12 mouse cellular contexts compared by ENCODE assay signal in the genomic region with DNA sequence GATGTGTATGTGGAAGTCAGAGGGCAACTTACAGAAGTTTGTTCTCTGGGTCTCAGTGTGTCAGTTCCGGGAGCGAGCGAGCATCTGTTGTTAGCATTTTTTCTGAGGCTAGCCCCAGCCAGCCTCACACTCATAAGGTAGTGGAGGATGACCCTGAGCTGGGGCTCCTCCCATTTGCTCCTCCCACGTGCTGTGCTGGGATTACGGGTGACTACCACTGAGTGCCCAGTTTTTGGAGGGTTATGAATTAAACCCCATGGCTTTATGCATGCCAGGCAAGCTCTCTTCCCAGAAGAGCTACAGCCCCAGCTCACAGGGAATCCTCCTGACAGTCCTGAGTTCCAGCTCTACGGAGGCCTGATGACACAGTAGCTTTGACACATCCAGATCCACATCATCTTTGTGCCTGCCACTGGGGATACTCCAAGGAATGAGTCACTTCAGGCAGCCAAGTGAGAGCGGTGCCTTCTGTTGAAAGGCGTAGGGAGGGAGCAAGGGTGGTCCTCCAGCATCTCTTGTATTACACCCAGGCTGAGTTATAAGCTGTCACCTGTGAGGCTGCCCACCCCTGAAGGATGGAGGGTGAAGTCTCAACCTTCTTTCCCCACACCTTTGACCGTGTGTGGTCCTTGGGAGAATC.
DNase-seq lines count a peak whose midpoint lies in the region; ATAC-seq and TF ChIP-seq lines count a peak whose summit lies in the region.
"Had no signal": no experiment of that assay in that cellular context is flagged by ENCODE, and none has a peak within 500 bp of the region (broad histone marks: within the 10 kb centered on the region; RNA-seq: fewer than 3 reads in every experiment).

No protein-coding gene starts in this region.

- H3K27me3 ChIP-seq in hindbrain, embryonic 12.5 days: no peaks in the 10 kb centered on the region
- 0 out of 2 replicates have a peak, but pooled peaks cover 18% of the 10 kb centered on the region for H3K27me3 ChIP-seq in hindbrain, embryonic 13.5 days
- H3K27me3 ChIP-seq in lung, postnatal 0 days (replicated peaks; ENCODE audit: insufficient read depth, low read length): no peaks in the 10 kb centered on the region
- no peaks in the 10 kb centered on the region for H3K27me3 ChIP-seq in stomach, postnatal 0 days (ENCODE audit: control insufficient read depth, insufficient read depth, low read length)
- H3K27me3 ChIP-seq: neural tube, embryonic 13.5 days had no signal

- TF ChIP-seq EP300 in lung, postnatal 0 days (IDR thresholded peaks at IDR 0.05): no peak
- TF ChIP-seq EP300 in stomach, postnatal 0 days (optimal IDR thresholded peaks at IDR 0.05): no peak

- WGBS in hindbrain, embryonic 12.5 days: 72% methylated on average over 9 of the region's 9 CpGs
- 72% methylated on average over 9 of the region's 9 CpGs for WGBS in hindbrain, embryonic 13.5 days
- WGBS in lung, postnatal 0 days: 63% methylated on average over 9 of the region's 9 CpGs
- WGBS in stomach, postnatal 0 days: 49% methylated on average over 9 of the region's 9 CpGs

- H3K9ac ChIP-seq in hindbrain, embryonic 12.5 days: no peak overlapping the region
- H3K9ac ChIP-seq in hindbrain, embryonic 13.5 days: no peak overlapping the region
- H3K9ac ChIP-seq in lung, postnatal 0 days (replicated peaks; ENCODE audit: low read depth): no peak overlapping the region
- no peak overlapping the region for H3K9ac ChIP-seq in stomach, postnatal 0 days (ENCODE audit: low read length)
- H3K9ac ChIP-seq: neural tube, embryonic 13.5 days had no signal

- no peaks in the 10 kb centered on the region for H3K9me3 ChIP-seq in hindbrain, embryonic 12.5 days (replicated peaks)
- no peaks in the 10 kb centered on the region for H3K9me3 ChIP-seq in hindbrain, embryonic 13.5 days
- H3K9me3 ChIP-seq in lung, postnatal 0 days (ENCODE audit: low read length): no peaks in the 10 kb centered on the region
- H3K9me3 ChIP-seq in stomach, postnatal 0 days (ENCODE audit: control insufficient read depth, low read length): no peaks in the 10 kb centered on the region
- H3K9me3 ChIP-seq: neural tube, embryonic 13.5 days had no signal

- DNase-seq in adrenal gland, adult 2 months: peak; percentile 40
- DNase-seq in adrenal gland, adult 18-20 months (ENCODE audit: low spot score in 2 of 2): no peak
- no peak for DNase-seq in lung, postnatal 0 days (ENCODE audit: low spot score)
- DNase-seq in lung, postnatal 10 days: no peak
- no peak for DNase-seq in stomach, postnatal 0 days (ENCODE audit: low spot score)
- no peak for DNase-seq in layer of hippocampus, adult 8-10 months (ENCODE audit: low spot score in 2 of 2)
- DNase-seq: cerebellum, postnatal 36 days; lung, adult 2 months had no signal

- 0 out of 2 replicates have a peak, but pooled peaks have one; percentile 40 for ATAC-seq in hindbrain, embryonic 12.5 days (ENCODE audit: low FRiP score)
- ATAC-seq in hindbrain, embryonic 13.5 days (ENCODE audit: low FRiP score): no peak
- peak; percentile 64 for ATAC-seq in lung, postnatal 0 days
- 0 out of 2 replicates have a peak, but pooled peaks have one; percentile 56 for ATAC-seq in stomach, postnatal 0 days (ENCODE audit: low FRiP score, low TSS enrichment)
- ATAC-seq: midbrain, embryonic 16.5 days had no signal

- H3K4me2 ChIP-seq in hindbrain, embryonic 12.5 days (replicated peaks): no peak overlapping the region
- H3K4me2 ChIP-seq in hindbrain, embryonic 13.5 days: no peak overlapping the region
- H3K4me2 ChIP-seq in lung, postnatal 0 days (replicated peaks; ENCODE audit: low read depth, low read length): no peak overlapping the region
- no peak overlapping the region for H3K4me2 ChIP-seq in stomach, postnatal 0 days (replicated peaks; ENCODE audit: low read depth)
- H3K4me2 ChIP-seq: neural tube, embryonic 13.5 days had no signal

- no peak overlapping the region for H3K27ac ChIP-seq in hindbrain, embryonic 12.5 days
- H3K27ac ChIP-seq in hindbrain, embryonic 13.5 days: no peak overlapping the region
- peak overlapping the region; percentile 14; the same call in 1 of the 2 replicates for H3K27ac ChIP-seq in lung, postnatal 0 days (ENCODE audit: low read length)
- 0 out of 2 replicates have a peak overlapping the region, but pooled peaks have one; percentile 8 for H3K27ac ChIP-seq in stomach, postnatal 0 days (replicated peaks)
- H3K27ac ChIP-seq: neural tube, embryonic 13.5 days had no signal

- no peak for TF ChIP-seq CTCF in lung, postnatal 0 days (IDR thresholded peaks at IDR 0.05)
- TF ChIP-seq CTCF in stomach, postnatal 0 days (IDR thresholded peaks at IDR 0.05; ENCODE audit: low read depth): no peak

- no peak overlapping the region for H3K4me3 ChIP-seq in hindbrain, embryonic 12.5 days
- no peak overlapping the region for H3K4me3 ChIP-seq in hindbrain, embryonic 13.5 days
- no peak overlapping the region for H3K4me3 ChIP-seq in lung, postnatal 0 days (ENCODE audit: low read depth, low read length)
- H3K4me3 ChIP-seq in stomach, postnatal 0 days (ENCODE audit: low read depth, low read length): no peak overlapping the region
- H3K4me3 ChIP-seq: neural tube, embryonic 13.5 days had no signal

- H3K4me1 ChIP-seq in hindbrain, embryonic 12.5 days: peaks cover 10% of the 10 kb centered on the region
- H3K4me1 ChIP-seq in hindbrain, embryonic 13.5 days (replicated peaks): peaks cover 9% of the 10 kb centered on the region
- peaks cover 5% of the 10 kb centered on the region; the same call in 1 of the 2 replicates for H3K4me1 ChIP-seq in lung, postnatal 0 days (ENCODE audit: insufficient read depth, low read depth, low read length)
- no peaks in the 10 kb centered on the region for H3K4me1 ChIP-seq in stomach, postnatal 0 days (replicated peaks; ENCODE audit: control insufficient read depth, insufficient read depth)

- H3K36me3 ChIP-seq in hindbrain, embryonic 12.5 days: no peaks in the 10 kb centered on the region
- H3K36me3 ChIP-seq in hindbrain, embryonic 13.5 days: no peaks in the 10 kb centered on the region
- H3K36me3 ChIP-seq in lung, postnatal 0 days (ENCODE audit: insufficient read depth, low read length): no peaks in the 10 kb centered on the region
- no peaks in the 10 kb centered on the region for H3K36me3 ChIP-seq in stomach, postnatal 0 days (ENCODE audit: control insufficient read depth, insufficient read depth, low read length)
- H3K36me3 ChIP-seq: neural tube, embryonic 13.5 days had no signal

Comparison
In these comparisons a context has a peak if more than half of its experiments do, and no peak if none do; other contexts are left out.
1. H3K27ac ChIP-seq: peak in lung, postnatal 0 days (single experiment) and stomach, postnatal 0 days (single experiment); none in hindbrain, embryonic 12.5 days (single experiment) and hindbrain, embryonic 13.5 days (single experiment).